Mouse (Mus musculus): ENCODE measurements around the gene Gm10330. TPM values are rescaled to one million over a fixed set of nuclear protein-coding genes. Genes with fewer than 3 reads are reported as not detected.
"Not testable (repeated sequence)": the region's sequence is repeated elsewhere in the genome, so short reads cannot be mapped to it uniquely, and the experiment has no call there.

The Gm10330 gene
- under 1 TPM; 0.38 to 0.41 TPM for total RNA-seq (2021)

DNA sequence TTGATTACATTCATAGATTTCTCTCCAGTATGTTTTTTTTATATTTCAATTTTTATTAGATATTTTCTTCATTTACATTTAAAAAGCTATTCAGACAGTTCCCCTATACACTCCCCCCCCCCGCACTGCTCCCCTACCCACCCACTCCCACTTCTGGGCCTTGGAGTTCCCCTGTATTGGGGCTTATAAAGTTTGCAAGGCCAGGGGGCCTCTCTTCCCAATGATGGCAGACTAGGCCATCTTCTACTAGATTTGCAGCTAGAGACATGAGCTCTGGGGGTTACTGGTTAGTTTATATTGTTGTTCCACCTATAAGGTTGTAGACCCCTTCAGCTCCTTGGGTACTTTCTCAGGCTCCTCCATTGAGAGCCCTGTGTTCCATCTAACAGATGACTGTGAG lies at the start of gene Gm10330:
Gm10330 (minus strand) TSS at position 101 of the 400 bp plus-strand sequence.
- not testable (repeated sequence) for DNase-seq

DNA sequence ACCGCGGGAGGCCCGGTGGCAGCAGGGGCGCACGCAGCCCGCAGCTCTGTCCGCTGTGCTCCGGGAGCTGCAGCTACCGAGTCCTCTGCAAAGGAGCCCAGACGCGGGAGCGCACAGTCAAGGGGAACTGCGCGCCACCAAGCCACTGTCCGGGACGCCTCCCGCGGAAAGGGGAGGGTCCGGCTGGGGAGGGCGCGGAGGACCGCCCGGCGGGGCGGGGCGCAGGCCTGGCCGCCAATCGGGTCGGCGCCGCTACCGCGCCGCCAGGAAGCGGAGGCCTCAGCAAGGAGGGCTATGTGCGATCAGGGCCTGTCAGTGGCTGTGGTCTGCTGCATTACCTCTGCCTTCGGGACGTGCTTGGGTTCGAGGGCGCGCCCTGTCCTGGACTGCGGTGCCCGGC lies 20.7 kb upstream of the Gm10330 start:
- not testable (repeated sequence) for DNase-seq

DNA sequence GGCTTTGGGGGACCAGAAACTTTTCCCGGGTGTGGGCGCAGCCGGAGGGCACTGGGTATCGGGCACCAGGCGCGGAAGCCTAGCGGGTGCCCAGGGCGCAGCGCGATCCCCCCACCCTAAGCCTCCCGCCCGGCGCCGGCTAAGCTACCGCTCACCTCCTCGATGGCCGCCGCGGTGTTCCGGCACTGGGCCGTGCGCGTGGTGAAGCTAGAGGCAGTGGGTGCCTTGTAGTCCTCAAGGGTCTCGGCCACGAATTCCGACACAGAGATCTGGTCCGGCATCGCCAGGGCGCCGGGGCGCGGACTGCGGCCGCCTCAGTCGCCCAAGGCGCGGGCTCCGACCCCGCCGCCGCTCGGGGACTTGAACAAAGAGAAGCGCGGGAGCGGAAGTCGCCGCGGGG lies 20.3 kb upstream of the Gm10330 start:
- peak; percentile 24 for DNase-seq
